Mouse (Mus musculus) midbrain, postnatal 0 days (tissue): ENCODE results near the gene Tmem230. TPM values are rescaled to one million over a fixed set of nuclear protein-coding genes. Genes with fewer than 3 reads are reported as not detected.
A peak's percentile ranks its signal among the peaks of the same experiment; 100 is the strongest.
"Not testable (repeated sequence)": the region's sequence is repeated elsewhere in the genome, so short reads cannot be mapped to it uniquely, and the experiment has no call there.

Experiments
- ATAC-seq: fragments of 200-750 bp; cut with Nextera tagmentation; 2 replicates; pipeline ENCODE4 v1.8.0; 2017; ENCODE audit warnings: moderate number of reproducible peaks, mild to moderate bottlenecking, moderate TSS enrichment, moderate library complexity; ENCODE audit not compliant: low FRiP score
- DNase-seq: peaks from one replicate; pipeline ENCODE4 v3.0.0-alpha.2; 2015; ENCODE audit warnings: low spot score
- H3K27ac ChIP-seq: fragments of 300-500 bp; sonication (generic); 2 replicates; pipeline ENCODE4 v1.5.1; 2014; ENCODE audit warnings: low read depth, mild to moderate bottlenecking, low read length, mixed read lengths
- H3K27me3 ChIP-seq: fragments of 300-500 bp; sonication (generic); 2 replicates; pipeline ENCODE4 v1.6.1; 2014; ENCODE audit warnings: low read length, control low read depth, mixed read lengths; ENCODE audit not compliant: insufficient read depth
- H3K36me3 ChIP-seq: fragments of 300-500 bp; sonication (generic); 2 replicates; pipeline ENCODE4 v1.6.1; 2014; ENCODE audit warnings: low read length, control low read depth, mixed read lengths; ENCODE audit not compliant: insufficient read depth
- H3K4me1 ChIP-seq: fragments of 300-500 bp; sonication (generic); 2 replicates; pipeline ENCODE4 v1.6.1; 2014; ENCODE audit warnings: mild to moderate bottlenecking, control low read depth, antibody characterized with exemption, low read length, mixed read lengths; ENCODE audit not compliant: insufficient read depth
- H3K4me2 ChIP-seq: fragments of 300-500 bp; sonication (generic); 2 replicates; pipeline ENCODE4 v1.6.1; 2014; ENCODE audit warnings: low read depth, mild to moderate bottlenecking, low read length, mixed read lengths; ENCODE audit not compliant: poor library complexity, severe bottlenecking
- H3K4me3 ChIP-seq: fragments of 300-500 bp; sonication (generic); 2 replicates; pipeline ENCODE4 v1.5.1; 2014; ENCODE audit warnings: low read depth, mild to moderate bottlenecking, low read length, moderate library complexity
- H3K9ac ChIP-seq: fragments of 300-500 bp; sonication (generic); replicated peaks from 2 replicates; pipeline ENCODE4 v1.6.1; 2014; ENCODE audit warnings: mild to moderate bottlenecking, low read length, moderate library complexity, mixed read lengths; ENCODE audit not compliant: poor library complexity, severe bottlenecking
- H3K9me3 ChIP-seq: fragments of 300-500 bp; sonication (generic); 2 replicates; pipeline ENCODE4 v1.6.1; 2016; ENCODE audit warnings: low read length, control low read depth
- CTCF ChIP-seq: IDR thresholded peaks from 2 replicates; pipeline ENCODE4 v1.5.1; 2016; ENCODE audit warnings: antibody characterized with exemption, mild to moderate bottlenecking
- WGBS: fragments of 180-500 bp; shearing (Covaris S2); extraction: QIAGEN DNeasy Blood & Tissue Kit; methylation state at CpG from one replicate; pipeline ENCODE4 v1.1.7; 2014; 5-methylcytosine and 5-hydroxymethylcytosine counted together
- polyA plus RNA-seq: library from polyadenylated mRNA; unstranded; fragments of >200 nt; fragmentation: Nextera tagmentation; extraction: Ambion mirVana; gene quantifications from 2 replicates; pipeline ENCODE4 v1.2.1, GENCODE M21; 2015
- total RNA-seq: library from RNA; depleted of rRNA; stranded (reverse); fragments of >200 nt; gene quantifications from 2 replicates; pipeline ENCODE4 v1.2.3, GENCODE M21; 2014; rRNA removed

The Tmem230 gene
- total RNA-seq: 42.0 and 59.5 TPM in 2 replicates
- polyA plus RNA-seq: 38.3 and 40.1 TPM in 2 replicates

DNA sequence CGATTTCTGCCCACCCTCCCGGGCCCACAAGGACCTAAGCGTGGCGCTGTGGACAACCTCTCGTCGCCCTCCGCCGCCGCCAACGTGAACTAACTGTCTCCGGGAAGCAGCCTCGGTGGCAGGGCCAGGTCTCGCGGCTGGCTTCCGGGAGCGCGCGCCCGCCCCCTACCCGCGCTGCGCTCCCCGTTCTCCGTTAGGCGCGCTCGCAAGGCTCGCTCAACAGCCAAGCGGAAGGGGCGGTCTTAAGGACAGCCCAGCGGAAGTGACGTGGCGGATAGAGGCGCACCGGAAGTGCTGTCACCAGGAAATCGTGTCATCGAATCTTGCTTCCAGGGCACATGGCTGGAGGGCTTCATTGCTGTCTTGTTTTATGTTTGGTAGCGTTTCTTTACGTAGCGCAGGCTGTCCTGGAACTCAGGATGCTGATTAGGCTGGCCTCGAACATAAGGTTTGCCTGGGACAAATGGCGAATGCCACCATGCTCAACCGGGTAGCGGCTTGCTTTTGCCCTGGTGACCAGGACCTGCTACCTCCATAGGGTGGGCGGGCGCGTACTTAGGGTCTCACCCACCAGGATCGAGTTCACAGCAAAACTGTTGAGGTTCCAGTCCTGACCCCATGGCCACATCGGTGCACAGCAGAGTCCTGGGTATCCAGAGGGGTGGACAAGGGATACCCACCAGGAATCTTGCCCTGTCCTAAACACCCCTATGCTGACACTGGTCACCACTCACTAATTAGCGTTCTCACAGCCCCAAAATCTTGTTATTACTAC lies at the start of gene Tmem230:
TSS of gene Tmem230 (minus strand) at position 269 of the 775 bp plus-strand sequence.
- H3K27ac ChIP-seq: peak within 1 kb of the TSS; percentile 81
- H3K27me3 ChIP-seq: no peaks in the 10 kb centered on the region
- H3K9ac ChIP-seq: peak within 1 kb of the TSS; percentile 55
- H3K4me2 ChIP-seq: peak within 1 kb of the TSS; percentile 69
- H3K36me3 ChIP-seq: no peaks in the 10 kb centered on the region
- H3K4me3 ChIP-seq: peak within 1 kb of the TSS; percentile 58
- peak; percentile 52 for TF ChIP-seq CTCF
- peak; percentile 94 for ATAC-seq
- 6% methylated on average over 49 of the region's 50 CpGs for WGBS
- no peaks in the 10 kb centered on the region for H3K9me3 ChIP-seq
- no peaks in the 10 kb centered on the region; the same call in 1 of the 2 replicates for H3K4me1 ChIP-seq
- peak; percentile 98 for DNase-seq

DNA sequence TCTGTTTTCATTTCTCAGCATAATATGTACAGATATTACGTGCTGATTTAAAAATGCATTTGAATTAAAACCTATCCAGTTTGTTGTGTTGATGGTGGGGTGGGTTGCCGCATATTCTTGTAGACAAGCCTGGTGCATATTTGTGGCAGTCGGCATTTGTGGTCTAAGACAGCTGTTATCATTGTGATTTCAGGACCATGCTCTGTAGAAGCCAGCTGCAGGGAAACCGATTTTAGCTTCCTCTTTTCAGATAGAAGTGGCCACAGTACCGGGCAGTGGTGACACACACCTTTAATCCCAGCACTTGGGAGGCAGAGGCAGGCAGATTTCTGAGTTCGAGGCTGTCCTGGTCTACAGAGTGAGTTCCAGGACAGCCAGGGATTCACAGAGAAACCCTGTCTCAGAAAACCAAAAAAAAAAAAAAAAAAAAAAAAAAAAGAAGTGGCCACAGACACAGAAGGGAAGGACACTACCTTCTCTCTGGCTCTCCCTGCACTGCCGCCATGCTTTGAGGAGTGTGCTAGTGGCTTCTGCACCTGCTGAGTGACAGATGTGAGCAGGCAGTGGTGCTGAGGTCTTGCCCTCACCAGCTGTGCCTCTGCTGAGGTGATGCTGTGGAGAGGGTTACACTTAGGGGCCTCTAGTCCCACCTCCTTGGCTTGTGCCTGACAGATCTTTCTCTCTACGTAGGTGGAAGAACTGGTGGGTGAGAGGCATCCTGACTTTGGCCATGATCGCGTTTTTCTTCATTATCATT lies 46.3 kb upstream of the Tmem230 start:
- Histone ChIP-seq H3K4me2 (no peak overlapping the region), H3K27ac (no peak overlapping the region), H3K4me1 (0 out of 2 replicates have a peak, but pooled peaks cover 7% of the 10 kb centered on the region), H3K36me3 (peaks cover 38% of the 10 kb centered on the region), H3K9me3 (no peaks in the 10 kb centered on the region), H3K9ac (no peak overlapping the region), H3K27me3 (no peaks in the 10 kb centered on the region), H3K4me3 (no peak overlapping the region)
- WGBS: 94% methylated on average over 10 of the region's 10 CpGs
- DNase-seq: no peak
- no peak for TF ChIP-seq CTCF
- no peak for ATAC-seq

DNA sequence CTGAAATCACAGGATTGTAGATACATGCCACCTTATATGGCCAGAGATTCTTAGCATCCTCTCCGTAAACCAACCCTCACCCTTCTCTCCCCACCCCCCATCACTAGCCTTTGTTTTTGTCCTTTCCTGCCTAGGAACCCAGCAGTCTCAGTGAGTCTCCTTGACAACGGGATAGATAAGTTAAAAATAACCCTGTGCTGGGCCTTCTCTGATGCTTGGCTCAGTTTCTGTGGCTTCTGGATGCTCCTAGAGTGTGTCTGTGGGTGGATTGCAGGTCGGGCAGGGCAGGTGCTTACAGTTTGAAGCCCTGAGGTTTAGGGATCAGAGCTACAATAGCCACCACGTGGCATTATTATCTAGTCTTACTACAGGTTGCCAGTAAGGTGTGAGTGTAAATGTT lies 44.5 kb upstream of the Tmem230 start:
- Histone ChIP-seq H3K27ac (peak overlapping the region; percentile 47), H3K36me3 (peaks cover 21% of the 10 kb centered on the region), H3K27me3 (no peaks in the 10 kb centered on the region), H3K9ac (no peak overlapping the region), H3K9me3 (no peaks in the 10 kb centered on the region), H3K4me1 (0 out of 2 replicates have a peak, but pooled peaks cover 7% of the 10 kb centered on the region), H3K4me2 (no peak overlapping the region), H3K4me3 (no peak overlapping the region)
- 17% methylated on average over 4 of the region's 4 CpGs for WGBS
- DNase-seq (peak; percentile 30), ATAC-seq (peak; percentile 39; the same call in 1 of the 2 replicates)
- no peak for TF ChIP-seq CTCF

DNA sequence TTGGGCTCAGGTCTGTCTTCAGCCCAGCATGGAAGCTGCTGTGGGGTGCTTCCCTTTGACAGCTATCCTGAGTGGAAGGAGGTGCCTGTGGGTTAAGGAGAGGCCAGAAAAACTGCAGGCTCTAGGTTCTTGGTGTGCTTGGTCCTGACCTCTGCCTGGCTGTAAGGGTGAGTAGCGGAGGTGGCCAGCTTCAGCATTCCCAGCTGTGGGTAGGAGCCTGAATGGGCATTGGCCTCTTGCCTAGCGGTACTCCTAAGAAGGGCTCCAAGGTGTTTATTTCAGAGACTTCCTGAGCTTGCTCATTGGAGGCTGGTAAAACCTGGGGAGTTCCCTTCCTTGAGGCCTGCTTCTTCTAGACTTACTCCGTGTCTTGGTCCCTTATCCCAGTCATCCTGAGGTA lies 43.7 kb upstream of the Tmem230 start:
- no peak overlapping the region for H3K9ac ChIP-seq
- ATAC-seq (no peak), DNase-seq (no peak)
- H3K27ac ChIP-seq: peak overlapping the region; percentile 47; the same call in 1 of the 2 replicates
- TF ChIP-seq CTCF: no peak
- H3K4me3 ChIP-seq: no peak overlapping the region
- H3K36me3 ChIP-seq: peaks cover 18% of the 10 kb centered on the region
- 0 out of 2 replicates have a peak, but pooled peaks cover 7% of the 10 kb centered on the region for H3K4me1 ChIP-seq
- H3K9me3 ChIP-seq: no peaks in the 10 kb centered on the region; the same call in 1 of the 2 replicates
- H3K4me2 ChIP-seq: no peak overlapping the region
- H3K27me3 ChIP-seq: no peaks in the 10 kb centered on the region
- WGBS: 58% methylated on average over 3 of the region's 3 CpGs

DNA sequence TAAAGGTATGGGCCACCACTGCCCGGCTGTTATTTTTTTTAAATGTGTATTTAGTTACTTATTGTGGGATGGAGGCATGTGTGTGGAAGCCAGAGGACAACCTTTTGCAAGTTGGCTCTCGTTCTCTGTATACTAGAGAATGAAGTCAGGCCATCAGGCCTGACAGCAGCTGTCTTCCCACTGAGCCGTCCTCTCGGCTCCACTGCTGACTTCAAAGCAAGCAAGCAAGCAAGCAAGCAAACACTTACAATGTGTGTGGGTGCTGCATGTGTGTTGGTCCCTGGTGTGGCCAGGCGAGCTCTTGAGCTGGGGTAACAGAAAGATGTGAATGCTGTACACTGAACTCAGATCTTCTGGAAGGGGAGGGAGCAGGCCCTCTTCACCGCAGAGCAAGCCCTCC lies 43.2 kb upstream of the Tmem230 start:
- WGBS: 65% methylated on average over 6 of the region's 6 CpGs
- no peak for TF ChIP-seq CTCF

DNA sequence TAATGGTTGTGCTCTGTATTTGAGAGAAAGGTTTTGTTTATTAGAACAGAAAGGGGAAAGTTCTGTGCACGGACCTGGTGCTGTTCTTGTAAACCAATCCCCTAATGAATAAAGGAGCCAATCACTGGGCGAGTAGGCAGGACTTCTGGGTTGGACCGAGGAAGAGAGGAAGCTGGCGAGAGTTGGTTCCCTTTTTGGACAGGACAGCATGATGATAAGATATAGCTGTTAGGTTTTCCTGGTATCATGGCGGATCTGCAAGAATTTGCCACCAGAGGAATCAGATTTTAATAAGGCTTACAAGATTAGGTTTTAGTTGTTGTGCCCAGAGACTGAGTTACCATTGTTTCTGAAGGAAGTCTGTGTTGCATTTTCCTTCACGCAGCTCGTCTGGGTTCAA lies 41.6 kb upstream of the Tmem230 start:
- H3K4me3 ChIP-seq, H3K27ac ChIP-seq, H3K4me1 ChIP-seq, DNase-seq, ATAC-seq, H3K36me3 ChIP-seq, H3K9me3 ChIP-seq, H3K9ac ChIP-seq, H3K4me2 ChIP-seq, H3K27me3 ChIP-seq: not testable (repeated sequence)
- 79% methylated on average over 5 of the region's 7 CpGs for WGBS

More for the DNA sequence above, 43.2 kb upstream of the Tmem230 start:
- ATAC-seq (no peak), DNase-seq (no peak)
- 0 out of 2 replicates have a peak, but pooled peaks cover 7% of the 10 kb centered on the region for H3K4me1 ChIP-seq
- H3K4me3 ChIP-seq: no peak overlapping the region
- peaks cover 17% of the 10 kb centered on the region for H3K36me3 ChIP-seq
- H3K9ac ChIP-seq: no peak overlapping the region
- H3K4me2 ChIP-seq: no peak overlapping the region
- H3K9me3 ChIP-seq: no peaks in the 10 kb centered on the region; the same call in 1 of the 2 replicates
- no peaks in the 10 kb centered on the region for H3K27me3 ChIP-seq
- H3K27ac ChIP-seq: no peak overlapping the region
